Mouse (Mus musculus): ENCODE measurements around the gene Nudcd3.
A peak's percentile ranks its signal among the peaks of the same experiment; 100 is the strongest.

The Nudcd3 gene

DNA sequence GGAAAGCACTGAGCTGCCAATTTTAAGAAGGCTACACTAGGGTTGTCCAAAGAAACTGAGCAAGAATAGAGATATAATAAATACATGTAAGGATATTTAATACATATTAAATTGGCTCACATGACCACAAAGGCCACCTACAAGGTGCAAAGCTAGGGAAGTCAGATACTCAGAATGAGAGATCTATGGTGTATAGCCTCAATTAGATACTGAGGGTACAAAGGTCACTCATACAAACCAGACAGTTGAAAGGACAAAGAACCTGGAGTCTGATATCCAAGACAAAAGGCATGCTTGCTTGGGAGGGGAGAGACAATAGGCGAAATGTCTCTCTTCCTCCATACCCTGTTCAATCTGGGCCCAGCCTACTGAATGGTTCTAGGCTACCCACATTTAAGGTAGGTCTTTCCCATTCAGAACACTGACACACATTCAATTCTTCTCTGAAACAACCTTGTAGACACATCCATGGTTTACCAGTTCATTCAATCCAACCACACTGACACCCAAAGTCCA lies 76.6 kb downstream of the Nudcd3 start:
- peak; percentile 84 for DNase-seq (ENCODE audit: low read depth, low spot score)

DNA sequence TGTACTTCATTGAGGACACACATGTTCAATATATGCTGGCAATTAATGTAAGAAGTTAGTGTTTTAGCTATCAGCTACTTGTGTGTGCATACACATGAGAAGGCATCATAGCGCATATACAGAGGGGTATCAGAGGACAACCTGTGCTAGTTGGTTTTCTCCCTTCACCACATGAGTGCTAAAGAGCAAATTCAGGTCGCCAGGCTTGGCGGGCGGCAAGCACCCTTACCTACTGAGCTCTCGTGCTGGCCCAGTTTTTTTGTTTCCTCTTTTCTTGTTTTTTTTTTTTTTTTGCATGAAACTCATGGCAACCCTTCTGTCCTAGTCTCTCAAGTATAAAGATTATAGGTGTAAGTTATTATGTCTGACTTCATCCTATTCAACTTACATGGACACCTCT lies 77.6 kb downstream of the Nudcd3 start:
- DNase-seq (ENCODE audit: low read depth, low spot score): no peak

DNA sequence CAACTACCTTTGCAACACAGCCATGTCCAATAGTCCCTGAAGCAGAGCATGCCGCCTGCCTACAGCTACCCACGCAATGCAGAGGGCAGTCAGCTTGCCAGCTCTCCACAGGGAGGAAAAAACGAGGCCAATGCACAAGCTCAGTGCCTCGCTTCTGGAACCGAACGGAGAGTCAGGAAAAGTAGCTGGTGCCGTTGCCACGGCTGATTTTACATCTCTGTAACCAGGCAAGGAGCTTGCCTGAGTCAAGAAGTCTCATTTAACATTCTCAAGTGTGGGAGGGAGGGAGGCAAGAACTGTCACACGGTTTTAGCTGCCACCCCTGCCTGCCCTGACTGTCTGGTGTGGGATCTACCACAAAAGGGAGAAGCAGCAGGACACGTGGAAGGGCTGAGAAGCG lies 79.6 kb downstream of the Nudcd3 start:
- DNase-seq (ENCODE audit: low read depth, low spot score): no peak

DNA sequence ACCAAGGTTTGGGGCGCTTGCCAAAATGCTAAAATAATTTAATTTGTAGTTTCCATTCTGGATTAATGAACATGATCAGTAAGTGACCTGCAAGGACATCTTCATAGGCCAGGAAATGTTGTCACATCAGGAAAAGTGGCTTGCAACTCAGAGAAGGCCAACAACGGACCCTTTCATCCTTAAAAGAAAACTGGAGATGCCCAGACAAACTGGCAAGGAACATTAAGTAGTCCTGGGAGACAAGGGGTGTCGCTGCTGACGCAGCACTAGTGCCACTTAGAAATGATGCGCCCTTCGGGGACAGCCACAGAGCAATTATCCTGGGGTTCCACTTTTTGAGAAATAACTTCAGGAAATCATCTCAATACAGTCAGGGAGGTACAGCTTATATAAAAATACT lies 80.2 kb downstream of the Nudcd3 start:
- DNase-seq (ENCODE audit: low read depth, low spot score): no peak

DNA sequence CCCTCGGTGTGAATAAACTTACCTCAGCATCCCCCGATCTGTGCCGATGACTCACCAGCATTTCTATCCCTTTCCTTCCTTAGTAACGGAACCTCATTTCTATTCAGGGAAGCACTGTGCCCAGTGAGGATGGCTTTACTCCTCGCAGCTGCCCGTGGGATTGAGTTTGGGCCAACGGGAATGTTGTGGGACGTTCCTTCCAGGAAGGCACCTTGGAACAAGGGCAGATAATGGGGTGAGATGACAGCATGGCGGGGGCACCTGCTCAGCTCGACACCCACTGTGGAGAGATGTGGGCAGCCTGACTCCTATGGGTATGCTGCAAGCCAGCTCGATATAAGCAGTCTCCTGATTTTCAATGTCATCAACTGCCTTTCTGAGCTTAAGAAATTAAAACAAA lies 80.9 kb downstream of the Nudcd3 start:
- DNase-seq (ENCODE audit: low read depth, low spot score): no peak

DNA sequence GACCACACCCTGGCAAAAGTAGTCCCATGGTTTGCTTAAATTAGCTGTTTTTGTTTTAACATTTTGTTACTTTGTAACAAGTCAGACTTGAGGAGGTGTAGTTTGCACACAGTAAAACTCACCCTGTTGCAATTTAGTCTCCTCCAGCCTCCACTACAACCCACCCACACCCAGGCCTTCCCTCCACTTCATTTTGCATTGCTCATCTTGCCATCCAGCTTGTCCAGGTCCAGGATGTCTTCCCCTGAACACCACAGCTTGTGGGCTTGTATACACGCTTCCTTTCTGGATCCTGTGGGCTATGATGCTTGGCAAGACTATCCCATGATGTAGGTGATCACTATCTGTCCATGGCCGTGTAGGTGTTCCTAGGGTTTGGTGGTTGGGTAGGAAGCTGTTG lies 82.3 kb downstream of the Nudcd3 start:
- DNase-seq (ENCODE audit: low read depth, low spot score): no peak

DNA sequence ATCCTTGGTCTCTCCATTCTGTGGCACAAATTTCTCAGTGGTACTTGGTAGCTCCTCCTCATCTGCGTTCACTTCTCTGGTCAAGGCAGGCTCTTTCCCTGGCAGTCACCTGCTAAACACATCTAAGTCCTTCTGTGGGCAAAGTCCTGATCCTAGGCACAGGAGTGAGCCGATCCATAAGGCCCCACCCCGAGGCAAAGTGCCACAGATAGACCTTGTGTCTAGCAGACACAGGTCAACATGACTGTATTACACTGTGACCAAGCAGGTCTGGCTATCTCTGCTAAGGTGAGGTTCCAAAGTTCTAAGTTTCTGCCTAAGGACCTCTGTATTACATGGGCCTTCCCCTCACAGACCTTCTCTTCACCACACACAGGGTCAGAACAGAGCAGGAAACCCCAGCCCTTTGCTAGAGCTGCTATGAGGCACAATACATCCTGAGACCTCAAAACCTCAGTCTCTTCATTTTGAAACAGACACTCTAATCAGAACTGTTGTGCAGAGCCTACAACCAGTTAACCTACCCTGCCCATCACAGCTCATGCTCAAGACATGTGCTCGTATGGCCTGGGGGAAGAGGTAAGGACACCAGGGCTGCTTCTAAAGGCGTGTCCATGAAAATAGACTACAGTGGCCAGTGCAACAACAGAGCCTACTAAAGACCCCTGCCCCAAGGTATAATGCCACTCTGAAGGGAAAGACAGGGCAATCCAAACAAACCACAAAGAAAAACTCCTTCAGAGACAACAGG lies 88.3 kb downstream of the Nudcd3 start:
- DNase-seq (ENCODE audit: low read depth, low spot score): no peak

DNA sequence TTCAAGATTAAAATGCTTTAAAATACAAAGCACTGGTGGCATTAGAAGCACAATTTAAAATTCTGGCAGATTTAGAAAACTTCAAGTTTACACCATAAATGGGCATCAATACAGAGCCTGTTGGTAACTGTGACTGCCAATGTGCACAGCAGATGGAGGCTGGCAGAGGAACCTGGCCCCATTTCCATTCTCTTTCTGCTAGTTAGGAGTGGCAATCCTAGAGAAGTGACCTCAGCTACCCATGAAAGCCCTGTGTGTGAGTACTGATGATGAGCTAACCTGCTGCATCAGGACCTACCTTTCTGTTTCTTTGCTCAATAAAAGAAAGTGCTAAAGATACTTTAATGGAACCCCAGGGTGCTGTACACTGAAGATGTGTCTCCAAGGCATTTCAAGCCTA lies 90.2 kb downstream of the Nudcd3 start:
- DNase-seq (ENCODE audit: low read depth, low spot score): no peak

DNA sequence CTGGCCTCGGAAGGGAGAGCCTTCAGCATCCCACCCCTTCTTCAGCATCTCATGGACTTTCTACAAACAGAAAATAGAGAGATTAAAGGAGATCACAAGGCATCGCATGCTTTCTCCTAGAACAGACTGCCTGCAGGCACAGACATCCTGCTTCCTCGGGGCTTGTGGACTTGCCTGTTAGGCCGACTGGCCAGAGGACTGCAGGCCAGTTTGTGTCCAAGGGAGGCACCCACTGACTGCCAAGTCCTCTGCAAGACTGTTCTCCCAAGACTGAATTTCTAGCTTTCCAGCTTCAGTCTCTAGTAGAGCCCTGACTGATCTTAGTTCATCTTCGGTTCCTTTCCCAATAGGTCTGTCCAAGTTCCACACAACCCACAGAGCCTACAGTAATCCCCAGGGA lies 91.9 kb downstream of the Nudcd3 start:
- no peak for DNase-seq (ENCODE audit: low read depth, low spot score)

DNA sequence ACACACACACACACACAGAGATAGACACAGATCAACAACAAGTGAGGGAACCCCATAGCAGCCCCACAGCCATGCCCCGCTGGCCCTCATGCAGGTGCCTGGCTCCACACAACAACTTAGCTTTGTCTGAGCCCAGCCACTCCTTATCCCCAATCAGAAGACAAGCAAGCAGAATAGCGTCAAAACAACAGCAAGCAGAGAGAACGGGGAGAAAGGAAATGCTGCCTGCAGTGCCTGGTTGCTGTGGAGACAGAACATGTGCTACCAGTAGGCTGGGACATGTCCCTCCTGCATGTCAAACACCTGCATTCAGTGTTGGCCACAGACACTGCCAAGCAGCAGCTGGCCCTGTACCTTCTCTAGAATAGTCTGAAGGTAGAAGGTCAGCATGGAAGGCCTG lies 92.5 kb downstream of the Nudcd3 start:
- DNase-seq (ENCODE audit: low read depth, low spot score): no peak

DNA sequence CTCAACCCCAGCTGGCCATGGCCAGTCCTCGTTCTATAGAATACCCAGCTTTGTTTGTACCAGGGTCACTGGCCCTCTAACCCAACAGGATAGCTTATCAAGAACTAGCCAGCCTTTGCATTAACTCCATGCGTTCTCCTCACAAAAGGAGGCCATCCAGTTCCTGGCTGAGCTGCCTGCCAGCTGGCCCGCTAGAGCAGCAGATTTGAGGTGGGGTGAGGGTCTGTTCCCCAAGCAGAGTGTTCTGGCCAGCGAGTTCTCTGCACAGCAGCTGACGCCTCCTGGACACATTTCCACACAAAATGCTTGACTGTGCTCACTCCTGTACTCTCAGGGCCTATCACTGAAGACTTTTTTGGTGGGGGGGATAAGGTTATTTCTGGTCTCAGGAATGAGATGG lies 95.5 kb downstream of the Nudcd3 start:
- no peak for DNase-seq (ENCODE audit: low read depth, low spot score)

DNA sequence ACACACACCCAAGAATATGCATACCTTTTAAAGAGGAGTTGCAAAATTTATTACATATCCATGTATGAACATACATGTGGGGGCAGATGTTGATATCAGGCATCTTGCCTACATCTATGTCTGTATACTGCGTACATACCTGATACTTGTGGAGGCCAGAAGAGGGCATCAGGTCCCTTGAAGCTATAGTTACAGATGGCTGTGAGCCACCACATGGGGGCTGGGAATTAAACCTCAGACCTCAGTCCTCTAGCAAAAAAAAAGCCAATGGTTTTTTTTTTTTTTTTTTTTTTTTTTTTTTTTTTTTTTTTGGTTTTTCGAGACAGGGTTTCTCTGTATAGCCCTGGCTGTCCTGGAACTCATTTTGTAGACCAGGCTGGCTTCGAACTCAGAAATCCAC lies 103.6 kb downstream of the Nudcd3 start:
- peak; percentile 51 for DNase-seq (ENCODE audit: low read depth, low spot score)

DNA sequence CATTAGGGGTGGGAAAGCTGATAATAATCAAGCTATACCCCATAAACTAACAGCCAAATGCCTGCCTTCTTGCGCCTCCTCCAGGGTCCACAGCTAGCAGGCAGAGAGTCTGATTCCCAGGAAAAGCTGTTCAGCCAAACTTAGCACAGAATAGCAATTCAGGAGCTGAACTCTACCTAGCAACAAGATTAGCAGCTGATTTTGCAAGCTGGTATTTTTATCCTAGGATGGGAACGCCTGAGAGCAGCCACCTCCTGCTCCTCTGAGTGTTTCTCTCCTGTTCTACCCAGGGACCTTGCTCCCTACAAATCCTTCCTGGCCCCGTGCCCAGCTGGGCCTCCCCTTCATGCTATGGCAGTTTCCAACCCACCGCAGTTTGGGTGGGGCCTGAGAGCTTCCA lies 113.2 kb downstream of the Nudcd3 start:
- DNase-seq (ENCODE audit: low read depth, low spot score): no peak

DNA sequence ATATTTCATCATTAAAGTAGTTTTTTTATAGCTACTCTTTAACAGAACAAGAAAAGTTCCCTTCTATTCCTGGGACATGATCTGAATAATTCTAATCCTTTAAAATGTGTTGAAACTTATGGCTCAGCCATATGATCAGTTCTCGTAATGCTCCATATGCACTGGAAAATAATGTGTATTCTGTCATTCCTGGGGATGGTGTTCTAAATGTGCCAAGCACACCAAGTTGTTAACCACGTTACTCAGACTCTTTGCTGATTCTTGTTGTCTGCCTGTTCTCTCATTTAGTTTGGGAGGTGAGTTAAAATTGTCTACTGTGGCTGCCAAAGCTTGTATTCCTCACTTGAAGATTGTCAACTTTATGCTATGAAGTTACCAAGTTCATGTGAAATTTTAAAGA lies 121.5 kb downstream of the Nudcd3 start:
- DNase-seq (ENCODE audit: low read depth, low spot score): no peak

DNA sequence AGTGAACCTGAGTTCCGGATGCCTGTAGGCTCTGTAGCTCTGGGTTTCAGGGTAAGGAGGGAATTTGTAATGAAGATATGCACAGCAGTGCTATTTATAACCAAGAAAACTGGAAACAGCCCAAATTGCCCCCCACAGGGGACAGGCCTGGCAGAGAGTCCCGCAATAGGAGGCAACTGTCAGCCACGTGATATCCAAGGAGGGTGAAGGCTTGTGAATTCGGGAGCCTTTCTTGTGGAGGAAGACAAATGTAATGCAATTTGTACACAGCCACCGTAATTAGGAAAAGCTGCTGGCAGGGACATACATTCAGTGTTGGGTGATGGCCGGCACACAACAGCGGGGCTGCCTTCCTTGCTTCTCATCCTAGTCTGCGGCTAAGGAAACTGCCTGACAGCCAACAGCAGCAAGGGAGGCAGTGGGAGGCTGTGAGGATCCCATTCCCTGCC lies 124.6 kb downstream of the Nudcd3 start:
- DNase-seq (ENCODE audit: low read depth, low spot score): no peak

DNA sequence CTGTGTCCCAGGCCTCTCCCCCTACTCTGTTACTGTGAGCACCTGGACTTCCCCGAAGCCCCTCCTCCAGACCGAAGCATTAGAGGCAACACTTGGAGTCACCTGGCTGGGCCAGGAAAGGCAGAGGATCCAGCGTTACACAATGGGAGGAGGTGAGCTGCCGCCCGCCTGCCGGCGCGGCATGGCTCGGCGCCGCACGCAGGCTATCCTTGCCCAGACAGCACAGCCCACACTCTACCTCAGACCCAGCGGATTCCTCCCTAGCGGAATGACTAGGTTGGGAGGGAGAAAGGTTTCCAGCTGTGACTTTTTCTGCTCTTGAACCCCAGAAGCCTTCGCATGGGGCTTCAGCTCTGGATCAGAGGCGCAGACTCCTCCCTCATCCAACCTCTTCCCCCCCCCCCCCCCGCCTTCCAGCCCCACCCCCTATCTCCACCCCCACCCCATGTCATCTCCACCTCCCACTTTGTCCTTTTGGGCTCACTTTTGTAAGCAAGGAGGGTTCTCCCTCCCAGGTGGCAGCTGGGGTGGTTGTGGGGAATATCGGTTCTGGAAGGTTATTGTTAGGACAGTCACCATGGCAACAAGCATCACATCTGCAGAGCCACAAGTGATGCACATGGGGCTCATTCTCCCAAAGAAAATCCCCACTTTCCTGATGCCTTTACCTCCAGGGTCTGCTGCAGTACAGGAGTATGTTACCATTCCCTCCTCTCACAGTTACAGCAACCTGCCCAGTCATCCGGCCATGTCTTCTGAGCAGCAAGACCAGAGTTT lies 131.8 kb downstream of the Nudcd3 start:
- DNase-seq (ENCODE audit: low read depth, low spot score): peak; percentile 64

DNA sequence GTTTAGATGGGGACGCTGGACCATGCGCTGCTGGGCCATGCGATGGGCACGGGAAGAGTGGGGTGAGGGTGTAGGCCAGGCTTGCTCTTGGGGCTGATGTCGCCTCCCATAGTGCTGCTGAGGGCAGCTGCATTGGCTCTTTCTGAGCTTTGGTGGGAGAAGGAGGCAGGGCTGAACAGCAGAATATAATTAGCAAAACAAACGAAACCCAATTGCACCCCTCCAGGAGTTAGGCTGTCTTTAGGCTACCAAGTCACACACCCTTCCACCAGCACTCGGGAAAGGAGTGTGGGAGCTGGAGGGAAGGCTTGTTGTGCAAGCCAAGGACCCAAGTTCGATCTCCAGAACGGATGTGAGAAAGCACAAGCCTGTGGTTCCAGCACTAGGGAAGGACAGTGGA lies 133.1 kb downstream of the Nudcd3 start:
- DNase-seq (ENCODE audit: low read depth, low spot score): peak; percentile 81

DNA sequence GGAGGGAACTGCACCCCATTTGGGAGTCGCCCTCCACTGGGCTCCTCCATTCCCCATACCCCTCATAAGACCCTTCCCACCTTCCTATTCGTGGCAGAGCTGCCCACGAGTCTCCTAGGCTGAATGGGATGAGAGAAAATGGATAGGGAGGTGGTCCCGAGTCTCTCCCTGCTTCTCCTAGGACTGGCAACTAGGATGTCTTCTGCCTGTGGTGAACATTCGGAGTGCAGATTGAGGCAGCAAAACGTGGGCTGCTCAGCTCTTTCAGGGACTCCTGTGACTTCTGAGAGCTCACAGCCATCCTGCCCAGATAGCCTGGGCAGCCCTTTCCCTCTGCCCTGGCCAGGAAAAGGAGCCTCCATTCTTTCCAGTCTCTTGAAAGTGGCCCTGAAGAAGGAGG lies 134.0 kb downstream of the Nudcd3 start, which contains the start of gene Camk2b:
Camk2b (minus strand) TSS at position 187 of the 400 bp plus-strand sequence.
- no peak for DNase-seq (ENCODE audit: low read depth, low spot score)

DNA sequence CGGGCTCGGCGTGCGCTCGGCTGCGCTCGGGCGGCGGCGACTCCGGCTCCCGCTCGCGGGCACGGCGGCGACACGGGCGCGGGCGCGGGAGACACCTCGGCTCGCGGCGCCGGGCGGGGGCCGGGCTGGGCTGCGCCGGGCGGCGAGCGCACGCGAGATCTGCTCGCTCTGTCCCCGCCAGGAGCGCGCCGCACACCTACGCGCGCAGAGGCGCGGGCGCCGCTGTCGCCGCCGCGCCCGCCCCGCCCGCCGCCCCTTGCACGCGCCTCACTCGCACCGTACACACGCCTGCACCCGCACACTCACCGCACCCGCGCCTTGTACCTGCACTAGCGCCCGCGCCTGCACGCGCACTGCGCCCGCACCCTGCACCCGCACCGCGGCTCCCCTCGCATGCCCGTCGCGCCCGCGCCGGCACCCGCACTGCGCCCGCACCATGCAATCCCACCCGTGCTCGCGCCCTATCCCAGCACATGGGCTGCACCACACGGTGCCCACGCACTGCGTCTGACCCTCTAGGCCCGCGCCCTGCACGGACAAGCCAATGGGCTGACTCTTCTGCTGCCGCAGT lies 134.6 kb downstream of the Nudcd3 start:
- DNase-seq (ENCODE audit: low read depth, low spot score): no peak

DNA sequence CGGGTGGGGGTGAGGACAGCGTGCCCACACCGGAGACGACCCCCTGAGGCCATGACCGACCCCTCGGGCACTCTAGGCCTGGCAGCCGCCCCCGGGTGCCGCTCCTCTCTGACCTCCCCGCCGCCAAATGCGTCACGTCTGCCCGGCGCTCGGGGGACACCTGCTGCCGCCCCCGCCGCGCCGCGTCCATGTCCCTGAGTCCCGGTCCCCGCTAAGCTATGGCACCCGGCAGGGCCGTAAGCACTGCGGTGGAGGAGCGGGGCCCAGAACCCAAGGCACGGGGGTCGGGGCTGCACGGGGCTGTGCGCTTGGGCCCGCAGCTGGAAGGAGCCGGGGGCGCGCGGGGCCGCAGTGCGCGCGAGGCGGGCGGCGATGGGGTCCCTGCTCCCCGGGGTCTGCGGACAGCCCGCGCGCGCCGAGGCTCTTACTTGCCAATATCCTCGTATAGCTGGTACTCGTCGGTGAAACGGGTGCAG lies 135.1 kb downstream of the Nudcd3 start:
- no peak for DNase-seq (ENCODE audit: low read depth, low spot score)

DNA sequence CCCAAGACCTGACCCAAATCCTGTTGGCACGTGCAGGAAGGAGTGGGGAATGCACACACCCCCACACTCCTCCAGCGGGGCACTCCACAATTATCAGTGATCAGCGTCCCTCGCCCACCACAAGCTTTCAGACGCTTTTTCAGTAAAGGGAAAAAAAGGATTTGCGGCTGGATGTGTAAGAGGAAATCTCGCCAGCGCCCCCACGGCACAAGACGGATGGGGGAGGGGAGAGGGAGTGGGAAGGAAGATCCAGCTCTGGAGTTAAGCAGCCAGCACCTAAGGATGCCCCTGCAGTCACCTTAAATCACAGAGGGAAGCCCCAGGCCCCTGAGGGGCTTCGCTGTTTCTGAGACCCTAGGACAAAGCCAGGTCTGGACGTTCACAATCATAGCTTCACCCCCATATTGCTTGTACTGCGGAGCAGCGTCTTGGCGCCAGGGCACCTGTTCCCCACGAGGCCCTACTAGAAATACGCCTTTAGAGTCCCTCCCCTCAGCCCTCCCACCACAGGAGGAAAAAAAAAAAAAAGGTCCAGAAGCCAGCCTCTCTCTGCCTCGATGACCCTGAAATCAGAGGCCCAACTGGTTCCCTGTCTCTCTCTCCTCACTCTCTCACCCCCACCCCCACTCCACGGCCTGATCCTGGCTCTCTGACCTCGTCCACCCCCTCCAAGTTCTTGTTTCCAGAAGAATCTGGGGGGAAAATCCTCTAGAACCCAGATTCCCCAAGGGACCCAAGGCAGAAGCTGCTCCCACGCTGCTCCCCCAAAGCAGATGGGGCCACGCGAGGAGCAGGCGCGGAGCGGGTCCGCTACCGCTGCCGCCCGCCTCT lies 135.8 kb downstream of the Nudcd3 start:
- no peak for DNase-seq (ENCODE audit: low read depth, low spot score)

All from ES-CJ7 (cell line).